11 mouse cellular contexts compared by ENCODE assay signal in genomic region chr13:44227706-44228459, GRCm38 (mm10).
DNase-seq lines count a peak whose midpoint lies in the region; ATAC-seq and TF ChIP-seq lines count a peak whose summit lies in the region.
"Had no signal": no experiment of that assay in that cellular context is flagged by ENCODE, and none has a peak within 500 bp of the region (broad histone marks: within the 10 kb centered on the region; RNA-seq: fewer than 3 reads in every experiment).

No protein-coding gene starts in this region.

- DNase-seq in midbrain, embryonic 10.5 days (ENCODE audit: low spot score): no peak
- DNase-seq in midbrain, embryonic 11.5 days (ENCODE audit: low spot score, missing footprints): no peak
- DNase-seq in stomach, postnatal 0 days (ENCODE audit: low spot score): no peak
- no peak for DNase-seq in cerebellum, postnatal 36 days
- DNase-seq in frontal cortex, postnatal 36 days (ENCODE audit: low spot score in 2 of 2): no peak

- TF ChIP-seq CTCF in stomach, postnatal 0 days (IDR thresholded peaks at IDR 0.05; ENCODE audit: low read depth): no peak

- peak overlapping the region; percentile 72; the same call in 1 of the 2 replicates for H3K9ac ChIP-seq in heart, embryonic 13.5 days
- no peak overlapping the region for H3K9ac ChIP-seq in heart, embryonic 11.5 days (ENCODE audit: low read depth, low read length)
- H3K9ac ChIP-seq in midbrain, embryonic 11.5 days (ENCODE audit: low read length): no peak overlapping the region
- no peak overlapping the region for H3K9ac ChIP-seq in intestine, embryonic 15.5 days
- no peak overlapping the region for H3K9ac ChIP-seq in stomach, postnatal 0 days (ENCODE audit: low read length)
- H3K9ac ChIP-seq: limb, embryonic 12.5 days; stomach, embryonic 15.5 days had no signal

- H3K9me3 ChIP-seq in heart, embryonic 13.5 days: peaks cover 12% of the 10 kb centered on the region
- H3K9me3 ChIP-seq in heart, embryonic 11.5 days (replicated peaks; ENCODE audit: control insufficient read depth, low read length): 0 out of 2 replicates have a peak, but pooled peaks cover 8% of the 10 kb centered on the region
- H3K9me3 ChIP-seq in midbrain, embryonic 10.5 days (replicated peaks): peaks cover 12% of the 10 kb centered on the region
- peaks cover 4% of the 10 kb centered on the region; the same call in 1 of the 2 replicates for H3K9me3 ChIP-seq in midbrain, embryonic 11.5 days (ENCODE audit: control insufficient read depth, low read length)
- H3K9me3 ChIP-seq in intestine, embryonic 15.5 days: no peaks in the 10 kb centered on the region
- H3K9me3 ChIP-seq in stomach, postnatal 0 days (ENCODE audit: control insufficient read depth, low read length): no peaks in the 10 kb centered on the region
- H3K9me3 ChIP-seq: stomach, embryonic 15.5 days had no signal

- H3K27me3 ChIP-seq in heart, embryonic 13.5 days (replicated peaks): no peaks in the 10 kb centered on the region
- H3K27me3 ChIP-seq in heart, embryonic 11.5 days (ENCODE audit: control insufficient read depth, insufficient read depth, low read length): no peaks in the 10 kb centered on the region
- peaks cover 39% of the 10 kb centered on the region for H3K27me3 ChIP-seq in midbrain, embryonic 10.5 days (ENCODE audit: low read depth, poor library complexity, severe bottlenecking)
- no peaks in the 10 kb centered on the region for H3K27me3 ChIP-seq in midbrain, embryonic 11.5 days (ENCODE audit: control insufficient read depth, insufficient read depth, low read length)
- no peaks in the 10 kb centered on the region for H3K27me3 ChIP-seq in intestine, embryonic 15.5 days (replicated peaks)
- no peaks in the 10 kb centered on the region for H3K27me3 ChIP-seq in stomach, postnatal 0 days (ENCODE audit: control insufficient read depth, insufficient read depth, low read length)
- H3K27me3 ChIP-seq: limb, embryonic 12.5 days; stomach, embryonic 15.5 days had no signal

- H3K4me1 ChIP-seq in heart, embryonic 13.5 days: peaks cover 46% of the 10 kb centered on the region
- H3K4me1 ChIP-seq in heart, embryonic 11.5 days (ENCODE audit: control insufficient read depth, insufficient read depth, low read length): peaks cover 29% of the 10 kb centered on the region
- peaks cover 59% of the 10 kb centered on the region for H3K4me1 ChIP-seq in midbrain, embryonic 10.5 days
- H3K4me1 ChIP-seq in midbrain, embryonic 11.5 days (ENCODE audit: control insufficient read depth, insufficient read depth, low read length): peaks cover 43% of the 10 kb centered on the region
- H3K4me1 ChIP-seq in intestine, embryonic 15.5 days (replicated peaks): peaks cover 13% of the 10 kb centered on the region; the same call in 1 of the 2 replicates
- H3K4me1 ChIP-seq in stomach, postnatal 0 days (replicated peaks; ENCODE audit: control insufficient read depth, insufficient read depth): no peaks in the 10 kb centered on the region

- WGBS in heart, embryonic 13.5 days: 77% methylated on average over 14 of the region's 14 CpGs
- WGBS in heart, embryonic 11.5 days (ENCODE audit: insufficient replicate concordance): 84% methylated on average over 14 of the region's 14 CpGs
- WGBS in midbrain, embryonic 10.5 days: 84% methylated on average over 14 of the region's 14 CpGs
- WGBS in midbrain, embryonic 11.5 days: 71% methylated on average over 14 of the region's 14 CpGs
- 80% methylated on average over 14 of the region's 14 CpGs for whole genome bisulfite sequencing in intestine, embryonic 15.5 days
- WGBS in stomach, postnatal 0 days: 69% methylated on average over 14 of the region's 14 CpGs

- H3K4me3 ChIP-seq in heart, embryonic 13.5 days: no peak overlapping the region
- H3K4me3 ChIP-seq in heart, embryonic 11.5 days (ENCODE audit: low read depth, low read length): no peak overlapping the region
- H3K4me3 ChIP-seq in midbrain, embryonic 10.5 days: no peak overlapping the region
- H3K4me3 ChIP-seq in midbrain, embryonic 11.5 days (ENCODE audit: low read depth, low read length): no peak overlapping the region
- no peak overlapping the region for H3K4me3 ChIP-seq in intestine, embryonic 15.5 days (replicated peaks)
- H3K4me3 ChIP-seq in stomach, postnatal 0 days (ENCODE audit: low read depth, low read length): no peak overlapping the region
- H3K4me3 ChIP-seq: limb, embryonic 12.5 days; megakaryocyte, embryonic 14.5 days had no signal

- peak overlapping the region; percentile 63 for H3K4me2 ChIP-seq in heart, embryonic 13.5 days
- H3K4me2 ChIP-seq in heart, embryonic 11.5 days: no peak overlapping the region
- no peak overlapping the region for H3K4me2 ChIP-seq in midbrain, embryonic 11.5 days
- H3K4me2 ChIP-seq in intestine, embryonic 15.5 days (replicated peaks): peak overlapping the region; percentile 34; the same call in 1 of the 2 replicates
- H3K4me2 ChIP-seq in stomach, postnatal 0 days (replicated peaks; ENCODE audit: low read depth): peak overlapping the region; percentile 32

- peak overlapping the region; percentile 92 for H3K27ac ChIP-seq in heart, embryonic 13.5 days (replicated peaks)
- no peak overlapping the region for H3K27ac ChIP-seq in heart, embryonic 11.5 days (ENCODE audit: low read depth, low read length)
- peak overlapping the region; percentile 24; the same call in 1 of the 2 replicates for H3K27ac ChIP-seq in midbrain, embryonic 10.5 days (replicated peaks)
- no peak overlapping the region for H3K27ac ChIP-seq in midbrain, embryonic 11.5 days (ENCODE audit: low read depth, low read length)
- no peak overlapping the region for H3K27ac ChIP-seq in intestine, embryonic 15.5 days
- H3K27ac ChIP-seq in stomach, postnatal 0 days (replicated peaks): no peak overlapping the region

- TF ChIP-seq EP300 in stomach, postnatal 0 days (optimal IDR thresholded peaks at IDR 0.05): no peak

- H3K36me3 ChIP-seq in heart, embryonic 13.5 days: peaks cover 7% of the 10 kb centered on the region; the same call in 1 of the 2 replicates
- no peaks in the 10 kb centered on the region for H3K36me3 ChIP-seq in heart, embryonic 11.5 days (ENCODE audit: control insufficient read depth, insufficient read depth, low read length)
- H3K36me3 ChIP-seq in midbrain, embryonic 10.5 days: no peaks in the 10 kb centered on the region
- H3K36me3 ChIP-seq in midbrain, embryonic 11.5 days (ENCODE audit: control insufficient read depth, insufficient read depth, low read length): no peaks in the 10 kb centered on the region
- no peaks in the 10 kb centered on the region for H3K36me3 ChIP-seq in intestine, embryonic 15.5 days
- H3K36me3 ChIP-seq in stomach, postnatal 0 days (ENCODE audit: control insufficient read depth, insufficient read depth, low read length): no peaks in the 10 kb centered on the region
- H3K36me3 ChIP-seq: limb, embryonic 12.5 days; stomach, embryonic 15.5 days had no signal

- no peak for ATAC-seq in heart, embryonic 13.5 days (ENCODE audit: extremely low read depth, insufficient number of reproducible peaks, low FRiP score, low TSS enrichment)
- ATAC-seq in heart, embryonic 11.5 days (replicated peaks; ENCODE audit: insufficient number of reproducible peaks, low FRiP score, low TSS enrichment): no peak
- no peak for ATAC-seq in midbrain, embryonic 11.5 days (ENCODE audit: low FRiP score)
- no peak for ATAC-seq in intestine, embryonic 15.5 days
- ATAC-seq in stomach, postnatal 0 days (ENCODE audit: low FRiP score, low TSS enrichment): no peak

Comparison
In these comparisons a context has a peak if more than half of its experiments do, and no peak if none do; other contexts are left out.
1. H3K27ac ChIP-seq: peak in heart, embryonic 13.5 days (single experiment) and midbrain, embryonic 10.5 days (single experiment); none in heart, embryonic 11.5 days (single experiment), midbrain, embryonic 11.5 days (single experiment), intestine, embryonic 15.5 days (single experiment) and stomach, postnatal 0 days (single experiment).
2. H3K4me2 ChIP-seq: peak in heart, embryonic 13.5 days (single experiment), intestine, embryonic 15.5 days (single experiment) and stomach, postnatal 0 days (single experiment); none in heart, embryonic 11.5 days (single experiment) and midbrain, embryonic 11.5 days (single experiment).